Mouse (Mus musculus) hindbrain, embryonic 11.5 days (tissue): ENCODE results near the gene 4921536K21Rik. TPM values are rescaled to one million over a fixed set of nuclear protein-coding genes. Genes with fewer than 3 reads are reported as not detected.
A peak's percentile ranks its signal among the peaks of the same experiment; 100 is the strongest.

Source experiments
- ATAC-seq: fragments of 200-750 bp; cut with Nextera tagmentation; 2 replicates; pipeline ENCODE4 v1.8.0; 2017; ENCODE audit warnings: mild to moderate bottlenecking, moderate TSS enrichment, moderate library complexity; ENCODE audit not compliant: low FRiP score
- DNase-seq: peaks from one replicate; pipeline ENCODE4 v3.0.0-alpha.2; 2015; ENCODE audit warnings: low spot score
- H3K27ac ChIP-seq: fragments of 300-500 bp; sonication (generic); 2 replicates; pipeline ENCODE4 v1.5.1; 2014; ENCODE audit warnings: mild to moderate bottlenecking, low read depth, low read length
- H3K27me3 ChIP-seq: fragments of 300-500 bp; sonication (generic); 2 replicates; pipeline ENCODE4 v1.6.1; 2014; ENCODE audit warnings: mild to moderate bottlenecking, low read length, moderate library complexity, mixed read lengths; ENCODE audit not compliant: control insufficient read depth, insufficient read depth
- H3K36me3 ChIP-seq: fragments of 300-500 bp; sonication (generic); 2 replicates; pipeline ENCODE4 v1.6.1; 2014; ENCODE audit warnings: mild to moderate bottlenecking, low read length, moderate library complexity, mixed read lengths; ENCODE audit not compliant: control insufficient read depth, insufficient read depth
- H3K4me1 ChIP-seq: fragments of 300-500 bp; sonication (generic); replicated peaks from 2 replicates; pipeline ENCODE4 v1.6.1; 2014; ENCODE audit warnings: low read length, mixed read lengths; ENCODE audit not compliant: control insufficient read depth, insufficient read depth
- H3K4me2 ChIP-seq: fragments of 300-500 bp; sonication (generic); replicated peaks from 2 replicates; pipeline ENCODE4 v1.6.1; 2014; ENCODE audit warnings: mild to moderate bottlenecking, low read depth, low read length
- H3K4me3 ChIP-seq: fragments of 300-500 bp; sonication (generic); 2 replicates; pipeline ENCODE4 v1.5.1; 2014; ENCODE audit warnings: low read depth, low read length
- H3K9ac ChIP-seq: fragments of 300-500 bp; sonication (generic); 2 replicates; pipeline ENCODE4 v1.6.1; 2014; ENCODE audit warnings: low read depth, low read length
- H3K9me3 ChIP-seq: fragments of 300-500 bp; sonication (generic); 2 replicates; pipeline ENCODE4 v1.6.1; 2016; ENCODE audit warnings: low read length; ENCODE audit not compliant: control insufficient read depth
- WGBS: fragments of 180-500 bp; shearing (Covaris S2); extraction: QIAGEN DNeasy Blood & Tissue Kit; methylation state at CpG from one replicate; pipeline ENCODE4 v1.1.7; 2014; 5-methylcytosine and 5-hydroxymethylcytosine counted together
- polyA plus RNA-seq: library from polyadenylated mRNA; unstranded; fragments of >200 nt; fragmentation: Nextera tagmentation; extraction: Ambion mirVana; gene quantifications from 2 replicates; pipeline ENCODE4 v1.2.1, GENCODE M21; 2014

4921536K21Rik gene
- polyA plus RNA-seq, 1 experiment from 2014 or later = 1.2 TPM

- Histone ChIP-seq H3K27ac (no peak overlapping the region), H3K27me3 (no peaks in the 10 kb centered on the region), H3K36me3 (no peaks in the 10 kb centered on the region), H3K4me3 (no peak overlapping the region), H3K4me2 (no peak overlapping the region), H3K4me1 (no peaks in the 10 kb centered on the region), H3K9ac (no peak overlapping the region), H3K9me3 (no peaks in the 10 kb centered on the region)
- WGBS = 87% methylated on average over 5 of the region's 5 CpGs
- DNase-seq (no peak), ATAC-seq (no peak)
These were observed 39.1 kb downstream of the 4921536K21Rik start for GRCm38 (mm10) chr11:3855846-3856245.

- Histone ChIP-seq H3K27ac (no peak overlapping the region), H3K4me3 (no peak overlapping the region), H3K9ac (no peak overlapping the region), H3K9me3 (no peaks in the 10 kb centered on the region), H3K27me3 (no peaks in the 10 kb centered on the region), H3K4me1 (no peaks in the 10 kb centered on the region), H3K36me3 (no peaks in the 10 kb centered on the region), H3K4me2 (no peak overlapping the region)
- ATAC-seq (no peak), DNase-seq (no peak)
- 91% methylated on average over 3 of the region's 3 CpGs for WGBS
These were observed 40.7 kb downstream of the 4921536K21Rik start for GRCm38 (mm10) chr11:3854156-3854555.

DNA sequence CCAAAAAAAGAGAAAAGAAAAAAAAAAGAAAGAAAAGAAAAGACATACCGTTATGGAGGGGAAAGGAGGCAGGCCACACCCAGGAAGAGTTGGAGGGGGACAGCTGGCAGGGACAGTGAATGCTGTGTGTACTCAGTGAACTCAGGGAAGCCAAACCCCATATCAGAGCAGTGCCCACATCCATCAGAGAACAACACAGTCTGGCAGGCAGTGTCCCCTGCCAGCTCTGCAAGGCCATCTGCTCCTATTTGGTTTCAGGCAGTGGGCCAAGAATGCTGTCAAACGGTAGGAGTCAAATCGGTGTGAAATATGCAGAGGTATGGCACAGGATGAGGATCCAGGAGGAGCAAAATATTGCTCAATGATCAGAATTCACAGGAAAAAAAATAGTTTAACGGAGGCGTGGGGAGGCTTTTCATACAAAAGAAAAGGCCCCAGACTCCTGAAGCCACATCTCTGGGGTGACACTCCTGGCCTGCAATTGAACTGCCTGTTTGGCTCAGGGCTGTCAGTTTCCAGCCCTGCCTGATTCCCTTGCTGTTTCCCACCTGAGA is 41.3 kb downstream of the 4921536K21Rik start:
- DNase-seq = no peak
- Histone ChIP-seq H3K27me3 (no peaks in the 10 kb centered on the region), H3K36me3 (no peaks in the 10 kb centered on the region), H3K4me3 (no peak overlapping the region), H3K27ac (no peak overlapping the region), H3K9ac (no peak overlapping the region), H3K4me2 (no peak overlapping the region), H3K4me1 (no peaks in the 10 kb centered on the region), H3K9me3 (no peaks in the 10 kb centered on the region)
- 79% methylated on average over 5 of the region's 5 CpGs for WGBS
- ATAC-seq = no peak

DNA sequence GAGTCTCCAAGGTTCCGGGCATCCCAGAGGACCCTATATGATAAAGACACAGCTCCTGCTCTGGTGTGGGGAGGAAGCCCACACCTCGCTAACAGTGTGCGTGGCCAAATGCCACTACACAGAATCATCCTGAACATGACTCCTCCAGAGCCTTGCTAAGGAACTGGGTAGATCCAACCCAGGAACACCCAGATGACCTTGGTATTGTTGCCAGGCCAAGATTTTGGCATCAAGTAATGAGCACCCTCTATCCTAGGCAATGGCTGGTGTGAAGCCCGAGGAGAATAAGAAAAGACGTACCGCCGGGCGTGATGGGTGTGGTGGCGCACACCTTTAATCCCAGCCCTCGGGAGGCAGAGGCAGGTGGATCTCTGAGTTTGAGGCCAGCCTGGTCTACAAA is 41.9 kb downstream of the 4921536K21Rik start:
- DNase-seq (no peak), ATAC-seq (no peak)
- H3K9ac ChIP-seq = no peak overlapping the region
- H3K27me3 ChIP-seq = no peaks in the 10 kb centered on the region
- H3K27ac ChIP-seq = no peak overlapping the region
- no peak overlapping the region for H3K4me3 ChIP-seq
- no peaks in the 10 kb centered on the region for H3K9me3 ChIP-seq
- 92% methylated on average over 10 of the region's 10 CpGs for WGBS
- H3K36me3 ChIP-seq = no peaks in the 10 kb centered on the region
- H3K4me1 ChIP-seq = no peaks in the 10 kb centered on the region
- H3K4me2 ChIP-seq = no peak overlapping the region

DNA sequence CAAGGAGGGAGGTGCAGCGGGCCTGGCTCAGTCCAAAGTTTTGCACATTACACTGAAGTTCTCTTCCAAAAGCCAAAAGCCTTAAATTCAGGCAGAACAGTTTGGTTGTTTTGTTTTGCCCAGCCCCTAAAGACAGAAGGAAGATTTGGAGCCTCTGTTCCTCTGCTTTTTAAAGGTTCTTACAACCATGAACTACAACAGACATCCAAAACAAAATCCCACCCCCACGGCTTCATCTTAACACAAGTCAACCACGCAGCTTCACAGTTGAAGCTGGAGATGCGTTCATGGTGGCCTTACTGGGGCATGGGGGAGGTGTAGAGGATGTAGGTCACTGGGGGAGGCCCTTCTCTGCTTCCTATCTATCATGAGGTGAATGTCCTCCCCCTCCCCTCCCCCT is 43.0 kb downstream of the 4921536K21Rik start:
- H3K27ac ChIP-seq = no peak overlapping the region
- H3K9ac ChIP-seq = no peak overlapping the region
- H3K27me3 ChIP-seq = no peaks in the 10 kb centered on the region
- DNase-seq = no peak
- no peak for ATAC-seq
- H3K9me3 ChIP-seq = no peaks in the 10 kb centered on the region
- no peaks in the 10 kb centered on the region for H3K4me1 ChIP-seq
- no peak overlapping the region for H3K4me3 ChIP-seq
- WGBS = 81% methylated on average over 4 of the region's 4 CpGs
- no peak overlapping the region for H3K4me2 ChIP-seq
- no peaks in the 10 kb centered on the region for H3K36me3 ChIP-seq

DNA sequence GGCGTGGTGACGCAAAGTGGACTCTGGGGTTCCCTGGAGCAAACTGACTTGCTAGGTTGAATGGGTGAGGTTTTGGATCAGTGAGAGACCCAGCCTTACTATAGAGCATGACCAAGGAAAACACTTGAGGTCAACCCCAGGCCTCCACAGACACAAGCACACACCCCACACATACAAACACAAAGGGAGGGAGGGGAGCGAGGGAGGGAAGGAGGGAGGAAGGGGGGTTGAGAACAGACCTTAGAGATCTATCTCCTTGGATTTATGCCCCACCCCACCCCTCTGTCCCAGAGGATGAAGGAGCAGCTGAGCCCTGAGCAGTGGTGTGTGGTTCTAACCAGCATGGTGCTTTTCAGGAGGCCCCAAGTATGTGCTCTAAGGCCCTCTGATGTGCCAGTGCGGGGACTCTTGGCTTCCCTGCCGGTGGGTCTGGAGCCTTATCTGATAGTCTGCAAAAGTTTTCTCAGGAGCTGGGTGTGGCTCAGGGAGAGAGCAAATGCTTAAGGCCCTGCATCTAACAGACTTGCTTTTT is 44.1 kb downstream of the 4921536K21Rik start:
- Histone ChIP-seq H3K27me3 (no peaks in the 10 kb centered on the region), H3K27ac (no peak overlapping the region), H3K4me2 (no peak overlapping the region), H3K9me3 (no peaks in the 10 kb centered on the region), H3K9ac (no peak overlapping the region), H3K36me3 (no peaks in the 10 kb centered on the region), H3K4me3 (no peak overlapping the region), H3K4me1 (no peaks in the 10 kb centered on the region)
- ATAC-seq = no peak
- no peak for DNase-seq
- WGBS = 73% methylated on average over 5 of the region's 5 CpGs

DNA sequence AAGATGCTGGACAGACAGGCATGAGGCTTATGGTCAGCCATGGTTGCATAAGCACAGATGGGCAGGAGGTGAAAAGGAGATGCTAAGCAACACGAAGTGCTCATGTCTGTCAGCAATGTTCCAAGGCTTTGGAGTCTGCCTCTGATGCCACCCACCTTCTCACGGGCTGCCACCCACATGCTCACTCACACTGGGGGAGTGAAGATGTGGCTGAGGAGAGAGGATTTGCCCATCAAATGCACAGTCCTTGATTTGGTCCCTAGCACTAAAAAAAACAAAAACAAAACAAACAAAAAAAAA is 44.6 kb downstream of the 4921536K21Rik start:
- Histone ChIP-seq H3K4me1 (no peaks in the 10 kb centered on the region), H3K36me3 (no peaks in the 10 kb centered on the region), H3K9me3 (no peaks in the 10 kb centered on the region), H3K4me2 (no peak overlapping the region), H3K27me3 (no peaks in the 10 kb centered on the region), H3K4me3 (no peak overlapping the region), H3K27ac (no peak overlapping the region), H3K9ac (no peak overlapping the region)
- no peak for DNase-seq
- ATAC-seq = no peak
- WGBS = 80% methylated on average over 2 of the region's 2 CpGs

DNA sequence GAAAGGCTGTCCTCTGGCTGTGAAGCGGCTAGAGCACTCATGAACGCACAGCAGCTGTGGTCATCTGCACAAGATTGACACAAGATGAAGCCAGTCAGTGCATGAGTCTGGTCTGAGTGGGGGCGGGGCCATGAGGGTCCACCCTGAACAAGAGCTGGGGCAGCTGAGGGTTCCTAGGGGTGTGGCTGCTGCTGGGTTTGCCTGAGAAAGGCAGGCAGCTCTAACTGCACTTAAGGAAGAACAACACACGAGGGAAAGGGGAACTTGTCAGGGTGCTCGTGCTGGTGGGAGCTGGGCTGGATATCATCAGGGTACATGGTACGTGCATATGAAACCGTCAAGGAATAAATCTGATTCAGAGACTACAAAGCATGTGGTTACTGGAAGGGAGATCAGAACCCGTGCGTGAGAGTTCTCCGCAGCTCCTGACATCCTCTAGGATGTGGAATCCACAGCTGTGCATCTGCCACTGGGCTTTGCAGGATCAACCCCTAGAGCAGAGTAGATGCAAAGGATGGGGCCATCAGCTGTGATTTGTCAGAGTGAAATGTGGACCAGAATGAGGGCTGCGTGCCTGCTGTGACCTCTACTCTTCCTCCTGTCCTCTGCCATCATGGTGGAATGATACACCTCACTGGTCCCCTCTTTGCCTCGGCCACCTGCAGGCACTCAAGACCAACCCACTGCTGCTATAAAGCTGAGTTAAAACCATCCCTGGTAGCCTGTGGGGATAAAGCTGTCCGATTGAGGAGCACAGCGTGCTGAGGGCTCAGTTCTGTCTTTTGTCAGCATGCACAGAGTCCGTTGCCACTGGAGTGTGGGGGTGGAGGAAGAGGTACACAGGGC is 45.2 kb downstream of the 4921536K21Rik start:
- ATAC-seq (no peak), DNase-seq (peak; percentile 5)
- Histone ChIP-seq H3K27ac (no peak overlapping the region), H3K9ac (no peak overlapping the region), H3K36me3 (no peaks in the 10 kb centered on the region), H3K4me1 (no peaks in the 10 kb centered on the region), H3K4me3 (no peak overlapping the region), H3K27me3 (no peaks in the 10 kb centered on the region), H3K4me2 (no peak overlapping the region), H3K9me3 (no peaks in the 10 kb centered on the region)
- WGBS = 83% methylated on average over 15 of the region's 15 CpGs

GRCm38 (mm10) chr11:3846351-3846750 is 48.5 kb downstream of the 4921536K21Rik start:
- no peaks in the 10 kb centered on the region for H3K9me3 ChIP-seq
- H3K27ac ChIP-seq = no peak overlapping the region
- H3K27me3 ChIP-seq = no peaks in the 10 kb centered on the region
- no peaks in the 10 kb centered on the region for H3K36me3 ChIP-seq
- no peak for DNase-seq
- 65% methylated on average over 2 of the region's 2 CpGs for WGBS
- H3K9ac ChIP-seq = no peak overlapping the region
- H3K4me1 ChIP-seq = no peaks in the 10 kb centered on the region
- ATAC-seq = no peak
- no peak overlapping the region for H3K4me2 ChIP-seq
- H3K4me3 ChIP-seq = no peak overlapping the region
